ENCODE assay signal across 18 mouse cellular contexts in genomic region chr16:13976358-13976896, GRCm38 (mm10). TPM values are rescaled to one million over a fixed set of nuclear protein-coding genes. Genes with fewer than 3 reads are reported as not detected.
"Had no signal": no experiment of that assay in that cellular context is flagged by ENCODE, and none has a peak within 500 bp of the region (broad histone marks: within the 10 kb centered on the region; RNA-seq: fewer than 3 reads in every experiment).

No protein-coding gene starts in this region.

RNA-seq across cellular contexts. Expression of gene 2900011O08Rik, which starts 10.0 kb away (rescaled TPM):
- total RNA-seq: common myeloid progenitor, adult 5-6 weeks; gastrocnemius, adult 18-20 months; gastrocnemius, adult 2 months; gastrocnemius, postnatal 25 days; gastrocnemius, postnatal 36 days; granulocyte monocyte progenitor cell, adult 5-6 weeks; heart, adult 18-20 months; heart, adult 2 months had no signal
- polyA plus RNA-seq: erythroblast, embryonic 14.5 days; gonadal fat pad, adult 2 months had no signal

RNA-seq across cellular contexts. Expression of gene Ifitm7, which starts 10.3 kb away (rescaled TPM):
- total RNA-seq: gastrocnemius, adult 18-20 months; gastrocnemius, adult 2 months; gastrocnemius, adult 8-10 months; gastrocnemius, postnatal 10 days; gastrocnemius, postnatal 14 days; gastrocnemius, postnatal 25 days; gastrocnemius, postnatal 36 days; gastrocnemius, postnatal 4 days; heart, adult 18-20 months; heart, adult 2 months; heart, adult 8-10 months had no signal
- polyA plus RNA-seq: embryonic facial prominence, embryonic 14.5 days; erythroblast, embryonic 14.5 days; heart, adult 2 months; heart, embryonic 11.5 days; heart, embryonic 13.5 days had no signal
